Mouse (Mus musculus) activated CD4-positive, CD25-positive, alpha-beta regulatory T cell, adult 4 months (primary cell): Measurements from ENCODE around the gene Xaf1. TPM values are rescaled to one million over a fixed set of nuclear protein-coding genes. Genes with fewer than 3 reads are reported as not detected.

Experiments used
- ATAC-seq: one replicate; pipeline ENCODE4 v1.8.0; 2017
- polyA plus RNA-seq, 2 experiments: library from polyadenylated mRNA; unstranded; fragments of 100-300 nt; shearing (Covaris generic); gene quantifications; one replicate each; pipeline ENCODE4 v1.2.1; 2017

Xaf1 gene
- polyA plus RNA-seq: 100 to 1,000 TPM in 1 of 2 experiments, 10 to 100 TPM in 1; 68.0 to 111 TPM

DNA sequence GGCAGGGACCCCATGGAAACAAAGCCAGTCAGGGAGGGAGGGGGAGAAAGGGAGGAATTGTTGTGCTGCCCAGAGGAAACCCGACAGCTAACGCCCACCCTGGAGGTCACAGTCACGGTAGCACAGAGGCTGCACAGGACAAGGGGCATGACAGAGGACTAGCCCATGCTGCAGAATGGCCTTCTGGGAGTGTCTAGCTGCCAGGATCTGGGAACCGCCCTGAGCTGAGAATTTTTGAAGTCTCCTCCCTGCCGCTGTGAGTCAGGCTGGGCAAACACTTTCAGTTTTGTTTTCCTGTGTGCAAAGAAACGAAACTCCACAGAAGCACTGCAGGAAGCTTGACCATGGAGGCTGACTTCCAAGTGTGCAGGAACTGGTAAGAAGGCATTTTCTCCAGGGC is at the start of gene Xaf1:
Gene Xaf1, plus strand, starts transcription at position 296 of the 400 bp plus-strand sequence.
- peak; percentile 92 for ATAC-seq

DNA sequence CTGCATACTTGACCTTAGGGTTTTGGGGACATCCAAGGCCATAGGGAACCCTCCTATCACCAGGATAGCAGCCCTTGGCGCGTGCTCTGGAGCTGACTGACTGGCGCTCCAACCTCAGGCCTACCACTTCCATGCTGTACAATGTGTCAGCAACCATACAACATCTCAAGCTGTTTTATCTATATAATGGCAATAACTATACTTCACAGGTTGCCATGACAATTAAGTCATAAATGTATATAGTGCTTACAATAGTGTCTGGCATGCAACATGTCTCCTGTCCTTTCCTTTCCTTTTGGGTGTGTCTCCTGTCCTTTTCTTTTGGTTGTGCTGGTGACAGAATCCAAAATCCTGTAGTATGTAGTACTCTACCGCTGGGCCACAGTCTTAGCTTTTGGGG is 45.8 kb upstream of the Xaf1 start:
- ATAC-seq: no peak

DNA sequence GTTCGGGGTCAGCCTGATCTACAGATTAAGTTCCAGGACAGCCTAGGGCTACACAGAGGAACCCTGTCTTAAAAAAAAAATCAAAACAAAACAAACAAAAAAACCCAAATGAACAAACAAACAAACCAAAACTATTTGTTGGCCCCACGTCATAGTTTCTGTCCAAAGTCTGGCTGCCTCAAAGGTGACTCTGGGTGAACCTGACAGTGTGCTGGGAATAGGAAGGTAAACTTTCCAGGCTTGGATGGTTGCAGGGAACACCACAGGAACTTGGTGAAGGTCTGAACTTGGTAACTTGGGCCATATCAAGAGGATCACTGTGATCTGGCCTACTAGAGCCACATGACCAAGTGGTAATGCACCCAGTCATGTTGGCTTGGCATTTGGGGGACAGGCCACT is 45.0 kb upstream of the Xaf1 start:
- ATAC-seq: no peak

DNA sequence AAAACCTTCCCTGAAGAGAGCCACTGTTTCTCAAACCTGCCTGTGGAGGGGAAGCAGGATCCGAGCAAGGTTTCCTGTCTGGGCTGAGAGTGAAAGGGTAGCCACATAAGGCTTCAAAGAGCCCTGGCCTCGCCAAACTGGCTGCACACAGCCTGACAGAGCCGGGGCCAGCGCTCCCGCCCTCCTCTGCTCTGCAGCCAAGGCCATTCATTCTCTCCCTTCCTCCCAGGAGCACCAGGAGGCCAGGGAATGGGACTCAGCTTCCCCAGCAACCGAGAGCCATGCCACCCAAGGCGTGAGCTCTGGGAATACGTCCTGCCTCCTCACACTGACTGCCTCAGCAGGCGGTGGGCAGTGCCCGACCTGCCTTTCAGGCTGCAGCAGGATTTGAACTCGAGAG is 35.9 kb upstream of the Xaf1 start:
- ATAC-seq: no peak

DNA sequence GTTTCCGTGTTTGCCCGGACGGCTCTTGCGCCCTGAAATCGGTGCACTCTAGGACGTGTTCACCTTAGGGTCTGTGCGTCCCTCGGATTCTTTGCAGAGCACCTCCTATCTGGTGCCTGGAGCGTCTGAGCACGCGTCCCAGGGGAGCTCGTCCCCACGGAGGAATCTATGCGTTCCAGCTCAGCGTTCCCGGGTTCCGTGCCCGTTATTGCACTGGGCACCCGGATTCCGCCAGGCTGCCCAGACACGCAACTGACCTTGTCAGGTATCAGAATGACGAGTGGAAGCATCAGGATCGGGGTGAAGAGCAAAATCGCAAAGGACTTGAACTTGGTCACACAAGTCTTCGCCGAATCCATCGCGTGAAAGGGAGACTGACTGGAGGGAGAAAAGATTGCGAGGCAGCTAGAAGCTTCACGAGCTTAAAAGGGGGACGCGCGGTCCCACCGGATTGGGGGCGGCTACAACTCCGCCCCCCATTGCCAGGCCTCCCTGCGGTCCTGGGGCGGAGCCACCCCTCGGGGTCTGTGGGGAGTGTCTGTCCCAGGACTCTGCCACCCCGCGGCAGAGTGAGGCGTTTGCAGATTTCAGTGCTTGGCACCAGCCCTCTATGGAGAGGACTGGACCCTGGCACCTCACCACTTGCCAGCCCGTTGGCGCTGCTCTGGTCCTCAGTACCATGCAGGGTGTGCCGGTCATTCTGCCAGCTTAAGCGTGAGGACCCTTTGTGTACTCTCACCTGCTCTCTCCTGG is 35.0 kb upstream of the Xaf1 start:
- no peak for ATAC-seq

DNA sequence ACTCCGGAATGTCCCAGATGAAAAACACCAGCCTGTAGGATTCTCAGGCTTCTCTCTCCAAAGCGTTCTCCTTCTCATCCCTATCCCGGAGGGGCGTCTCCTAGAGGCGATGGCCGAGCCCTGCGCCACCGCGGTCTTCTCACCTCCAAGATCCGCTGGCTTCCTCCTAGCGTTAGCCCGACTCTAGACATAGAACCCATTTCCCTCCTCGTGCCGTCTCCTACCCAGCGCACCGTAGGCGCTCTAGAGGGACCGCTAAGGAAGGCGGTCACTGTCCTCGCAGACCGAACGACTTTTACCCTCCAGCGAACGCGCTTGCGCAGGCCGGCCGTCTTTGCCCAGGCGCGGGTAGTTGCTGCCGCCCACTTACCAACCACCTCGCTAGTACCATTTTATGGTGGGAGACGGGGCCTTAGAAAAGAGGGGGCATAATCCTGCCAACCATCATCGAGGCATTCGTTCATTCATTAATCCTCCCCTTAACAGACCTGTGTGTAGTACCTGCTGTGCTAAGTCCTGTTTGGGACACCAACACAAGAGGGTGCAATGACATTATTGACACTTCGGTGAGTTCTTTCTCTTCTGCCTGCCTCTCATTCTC is 34.4 kb upstream of the Xaf1 start, which contains the start of gene Slc13a5:
Gene Slc13a5, minus strand, starts transcription at position 263 of the 601 bp plus-strand sequence.
- ATAC-seq: no peak

DNA sequence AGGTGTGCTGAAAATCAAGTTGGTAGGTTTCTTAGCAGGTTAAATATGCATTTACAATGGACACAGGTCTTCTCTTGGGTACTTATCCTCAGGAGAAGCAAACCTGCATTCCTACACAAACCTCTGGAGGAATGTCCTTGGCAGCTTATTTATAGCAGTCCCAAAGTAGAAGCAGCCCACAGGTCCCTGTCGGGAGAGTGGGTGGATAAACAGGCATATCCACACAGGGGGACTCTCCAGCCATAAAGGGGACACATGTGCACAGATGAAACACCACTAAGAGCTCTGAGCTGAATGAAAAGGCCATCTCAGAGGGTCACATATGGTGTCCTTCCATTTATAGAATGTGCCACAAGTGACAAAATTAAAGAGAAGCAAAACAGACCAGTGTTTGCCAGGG is 29.7 kb upstream of the Xaf1 start:
- ATAC-seq: no peak

DNA sequence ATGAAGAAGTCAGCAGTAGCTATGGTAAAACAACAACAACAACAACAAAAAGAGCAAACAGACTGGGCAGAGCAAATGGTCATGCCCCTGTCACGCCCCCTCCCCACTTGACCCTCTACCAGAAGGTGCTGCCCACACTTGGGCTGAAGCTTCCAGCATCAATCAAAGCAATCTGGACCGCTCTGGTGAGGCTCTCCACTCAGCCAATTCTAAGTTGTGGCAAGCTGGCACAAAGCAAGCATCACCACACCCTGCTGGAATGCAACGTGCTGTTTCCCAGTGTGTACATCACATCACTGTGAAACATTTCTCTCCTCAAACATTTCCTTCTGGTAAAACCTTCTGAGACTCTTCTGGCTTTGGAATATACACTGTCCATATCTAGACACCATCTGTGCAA is 28.1 kb upstream of the Xaf1 start:
- ATAC-seq: no peak

DNA sequence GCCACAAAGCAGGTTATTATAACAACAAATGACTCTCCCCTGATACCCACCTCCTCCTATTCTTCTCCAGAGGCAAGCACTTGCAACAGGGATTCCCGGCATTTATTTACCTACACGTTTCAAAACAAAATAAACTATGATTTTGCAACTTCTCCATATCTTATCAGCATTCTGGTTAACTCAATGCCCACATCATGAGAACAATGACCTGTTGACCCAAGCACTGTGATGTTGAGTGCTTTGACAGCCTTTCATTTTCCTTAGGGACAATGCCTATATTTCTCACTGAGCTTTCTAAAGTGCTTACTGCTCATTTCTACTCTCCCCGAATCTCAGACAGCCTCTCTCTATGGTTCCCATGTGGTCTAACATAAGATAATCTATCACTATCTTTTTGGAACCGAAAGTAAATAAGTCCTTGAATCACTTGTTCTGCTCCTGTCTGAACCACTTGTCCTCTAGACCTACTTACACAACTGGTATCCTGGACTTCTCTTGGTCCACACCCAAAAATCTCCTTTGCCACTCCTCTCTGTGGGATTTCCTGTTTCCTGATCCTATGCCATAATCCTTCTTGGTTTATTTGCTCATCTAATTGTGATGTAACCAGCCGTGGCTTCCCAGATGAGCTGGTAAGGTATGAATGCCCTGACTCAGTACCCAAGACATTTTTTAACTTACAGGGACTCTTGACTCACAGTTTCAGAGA is 20.1 kb upstream of the Xaf1 start:
- no peak for ATAC-seq

DNA sequence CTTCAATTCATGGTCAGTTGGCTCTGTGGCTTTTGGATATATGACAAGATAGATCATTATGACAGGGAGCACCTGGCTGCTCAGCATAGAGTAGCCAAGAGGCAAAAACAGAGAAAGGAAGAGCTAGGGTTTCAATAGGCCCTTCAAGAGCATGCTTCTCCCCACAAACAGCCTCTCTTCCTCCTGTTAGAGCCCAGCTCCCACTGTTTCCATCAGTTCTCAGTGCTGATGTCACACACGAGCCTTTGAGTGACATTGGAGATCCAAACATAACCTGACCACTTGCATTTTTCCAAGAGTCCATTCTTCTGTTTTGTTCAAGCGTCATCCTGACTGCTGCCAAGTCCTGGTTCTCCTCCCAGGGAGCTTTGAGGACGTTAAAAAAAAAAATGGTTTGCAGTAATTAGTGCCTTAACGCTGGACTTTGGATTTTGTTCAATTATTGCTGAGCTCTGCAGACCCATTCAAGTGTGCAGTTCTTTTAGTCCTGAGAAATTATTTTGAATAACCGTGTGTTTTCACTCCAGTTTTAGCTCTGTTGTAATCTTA is 19.5 kb upstream of the Xaf1 start:
- ATAC-seq: no peak

DNA sequence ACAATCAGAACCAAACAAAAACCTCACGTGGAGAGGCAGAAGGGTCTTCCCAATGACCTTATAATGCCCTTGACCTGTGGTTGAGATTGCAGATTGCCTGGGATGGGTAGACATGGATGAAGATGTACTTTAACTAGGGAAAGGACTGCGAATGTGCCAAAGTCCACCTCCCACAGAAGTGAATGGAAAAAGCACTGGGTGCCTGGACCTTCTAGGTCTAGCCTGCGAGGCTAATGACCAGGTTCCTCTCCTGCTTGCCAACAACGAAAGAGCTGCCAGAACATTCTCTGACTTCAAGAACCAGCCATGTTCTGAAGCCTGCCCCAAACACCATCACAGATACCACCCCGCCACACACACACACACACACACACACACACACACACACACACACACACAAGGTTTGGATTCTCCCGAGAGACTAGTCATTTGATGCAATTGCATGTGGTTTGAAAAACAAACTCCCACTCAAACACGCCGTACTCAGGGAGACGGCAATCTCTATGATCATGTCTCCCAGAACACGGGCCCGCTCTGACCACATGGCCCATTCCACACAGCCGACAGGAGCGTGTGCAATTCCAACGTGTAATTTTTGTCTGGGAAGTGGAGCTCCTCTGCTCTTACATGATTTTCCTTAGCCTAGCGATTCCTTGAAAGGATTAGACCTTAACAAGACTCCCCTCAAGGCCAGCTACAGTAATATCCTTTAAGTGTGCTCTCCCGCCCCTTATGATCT is 17.8 kb upstream of the Xaf1 start:
- no peak for ATAC-seq

DNA sequence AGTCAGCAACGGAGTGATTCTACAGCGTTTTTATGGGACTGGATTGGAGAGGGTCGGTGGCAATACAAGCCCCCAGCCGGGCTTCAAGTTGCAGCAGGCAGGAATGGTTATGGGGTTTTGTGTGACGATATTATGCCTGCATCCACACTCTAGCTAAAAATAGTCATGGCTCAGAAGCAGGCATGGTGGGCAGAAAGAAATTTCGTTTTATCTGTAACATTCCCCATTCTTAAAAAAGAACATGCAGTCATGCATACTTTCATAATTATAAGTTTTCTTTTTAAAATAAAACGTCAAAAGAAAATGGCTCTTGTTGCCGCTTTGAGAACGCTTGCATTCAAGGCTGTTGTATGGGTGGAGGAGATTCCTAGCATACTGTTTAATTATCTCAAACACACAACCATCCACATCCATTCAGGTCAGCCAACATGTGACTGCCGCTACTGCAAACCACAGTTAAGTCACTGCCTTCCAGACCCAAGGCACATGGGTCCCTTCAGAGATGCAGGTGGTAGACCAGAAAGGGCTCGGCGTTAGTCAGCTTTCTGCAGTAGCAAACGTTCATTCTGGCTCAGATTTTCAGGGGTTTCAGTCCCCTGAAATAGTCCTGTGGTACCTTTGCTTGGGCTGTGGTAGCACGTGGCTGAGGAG is 16.8 kb upstream of the Xaf1 start:
- no peak for ATAC-seq

DNA sequence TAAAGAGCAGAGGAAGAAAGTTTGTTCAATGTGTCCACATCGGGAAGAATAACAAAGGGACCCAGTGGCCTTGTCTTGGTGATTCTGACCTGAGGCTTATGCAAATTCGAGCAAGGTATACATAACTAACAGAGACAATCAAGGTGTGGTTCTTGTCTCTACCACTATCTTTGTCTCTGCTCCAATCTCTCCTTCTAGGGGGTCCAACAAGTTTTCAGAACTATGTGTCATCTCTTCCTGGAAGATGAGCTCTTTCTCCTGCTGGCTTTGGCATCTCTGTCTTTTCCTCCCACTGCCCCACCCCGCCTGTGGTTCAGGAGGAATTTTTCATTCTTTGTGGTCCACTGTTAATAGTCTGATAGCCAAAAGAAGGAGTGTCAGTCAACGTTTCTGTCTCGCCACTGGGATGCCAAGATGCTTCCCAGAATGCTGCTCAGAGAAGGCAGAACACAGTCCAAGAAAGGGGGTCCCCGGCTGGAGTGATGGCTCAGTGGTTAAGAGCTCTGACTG is 15.4 kb upstream of the Xaf1 start:
- ATAC-seq: no peak

DNA sequence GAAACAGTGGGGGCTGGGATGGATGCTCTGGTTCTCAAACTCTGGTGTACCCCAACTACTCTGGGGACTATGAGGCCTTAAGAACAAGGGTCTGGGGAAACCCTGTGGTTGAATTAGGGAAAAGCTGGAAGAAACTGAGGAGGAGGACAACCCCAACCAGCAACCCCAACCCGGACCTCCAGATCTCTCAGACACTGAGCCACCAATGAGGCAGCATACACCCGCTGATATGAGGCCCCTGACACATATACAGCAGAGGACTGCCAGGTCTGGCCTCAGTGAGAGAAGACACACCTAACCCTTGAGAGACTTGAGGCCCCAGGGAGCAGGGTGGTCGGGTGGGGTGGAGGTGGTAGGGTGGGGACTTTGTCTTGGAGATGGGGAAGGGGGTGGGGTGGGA is 14.8 kb upstream of the Xaf1 start:
- ATAC-seq: no peak

DNA sequence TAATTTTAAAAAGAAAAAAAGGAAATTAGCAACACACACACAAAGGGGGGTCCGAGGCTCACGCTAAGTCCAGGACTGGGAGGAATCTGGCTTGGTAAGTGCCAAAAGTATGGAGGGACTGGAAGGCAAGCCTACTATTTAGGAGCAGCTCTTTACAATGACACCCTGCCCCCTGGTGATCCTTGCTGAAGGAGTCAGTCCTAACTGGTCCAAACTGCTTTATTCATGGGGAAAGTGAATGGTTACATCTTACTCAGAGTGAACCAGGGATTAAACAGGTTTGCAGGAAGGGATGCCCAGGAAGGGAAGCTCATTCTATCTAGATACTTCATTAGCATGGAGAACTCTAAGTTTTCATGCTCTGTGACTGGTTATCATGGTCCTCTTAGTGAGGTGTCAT is 14.3 kb upstream of the Xaf1 start:
- no peak for ATAC-seq

DNA sequence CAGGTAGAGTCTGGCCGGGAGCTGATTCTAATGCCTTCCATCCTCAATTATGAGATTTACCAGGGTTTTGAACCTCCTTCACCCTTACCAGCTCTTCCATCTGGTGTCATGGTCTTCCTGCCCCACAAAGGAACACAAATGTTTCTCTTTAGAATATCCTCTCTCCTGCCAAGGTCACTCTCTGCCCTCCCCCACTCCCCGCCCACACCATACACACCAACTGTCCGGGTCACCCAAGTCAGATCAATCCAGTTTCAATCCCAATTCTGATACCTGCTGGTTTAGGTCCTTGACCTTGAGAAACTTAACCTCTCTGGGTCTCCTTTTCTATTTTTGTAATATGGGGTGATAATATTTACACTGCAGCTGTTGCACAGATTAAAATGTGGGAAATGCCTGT is 13.9 kb upstream of the Xaf1 start:
- no peak for ATAC-seq

DNA sequence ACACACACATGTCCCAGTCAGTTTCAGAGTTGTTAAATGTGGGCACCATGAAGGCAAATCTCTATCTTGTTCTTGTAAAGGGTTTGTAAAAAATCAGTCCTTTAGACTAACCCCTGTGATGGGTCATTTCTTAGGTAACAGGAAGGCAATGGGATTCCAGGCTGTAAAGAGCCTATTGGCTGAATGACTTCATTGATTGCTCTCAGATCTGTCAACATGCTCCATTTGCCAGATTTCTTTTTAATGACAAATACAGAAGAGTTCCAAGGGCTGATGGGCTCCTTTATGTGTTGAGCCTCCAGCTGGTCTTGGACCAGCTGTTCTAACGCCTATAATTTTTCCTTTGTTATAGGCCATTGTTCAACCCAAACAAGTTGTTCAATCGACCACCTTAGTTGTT is 8.3 kb upstream of the Xaf1 start:
- no peak for ATAC-seq

DNA sequence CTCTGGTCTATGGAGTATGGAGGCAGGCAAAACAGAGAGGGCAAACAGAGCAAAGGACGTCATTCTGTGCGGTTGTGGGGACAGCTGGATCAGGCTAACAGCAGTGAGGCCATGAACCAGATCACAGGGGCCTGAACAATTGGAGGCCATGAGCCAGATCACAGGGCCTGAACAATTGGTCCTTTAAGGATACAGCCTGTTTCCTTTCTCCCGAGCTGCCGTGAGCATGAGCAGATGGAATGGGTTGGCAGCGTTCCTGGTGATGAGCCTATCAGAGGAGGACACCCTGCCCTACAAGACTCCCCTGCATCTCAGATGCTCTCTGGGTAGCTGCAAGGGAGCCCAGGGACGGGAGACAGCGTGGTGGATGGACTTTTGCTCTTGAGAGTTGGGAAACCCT is 801 bp downstream of the Xaf1 start:
- no peak for ATAC-seq

DNA sequence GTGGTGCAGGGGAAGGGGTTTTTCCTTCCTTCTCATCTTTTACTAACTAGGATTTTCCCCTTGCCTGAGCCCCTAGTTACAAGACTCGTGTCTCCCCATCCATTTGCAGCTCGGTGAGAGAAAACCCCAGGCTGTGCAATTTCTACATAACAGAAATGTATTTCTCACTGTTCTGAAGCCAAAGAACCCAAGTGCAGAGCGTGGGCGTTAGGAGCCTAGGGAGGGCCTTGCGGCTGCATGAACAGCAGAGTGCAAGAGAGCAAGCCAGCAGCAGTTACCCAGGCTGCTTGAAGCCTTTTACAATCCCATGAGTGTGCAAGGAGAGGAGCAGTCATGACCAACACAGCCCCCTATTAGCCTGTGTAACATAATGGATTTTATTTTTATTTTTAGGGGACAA is 6.0 kb downstream of the Xaf1 start:
- no peak for ATAC-seq

DNA sequence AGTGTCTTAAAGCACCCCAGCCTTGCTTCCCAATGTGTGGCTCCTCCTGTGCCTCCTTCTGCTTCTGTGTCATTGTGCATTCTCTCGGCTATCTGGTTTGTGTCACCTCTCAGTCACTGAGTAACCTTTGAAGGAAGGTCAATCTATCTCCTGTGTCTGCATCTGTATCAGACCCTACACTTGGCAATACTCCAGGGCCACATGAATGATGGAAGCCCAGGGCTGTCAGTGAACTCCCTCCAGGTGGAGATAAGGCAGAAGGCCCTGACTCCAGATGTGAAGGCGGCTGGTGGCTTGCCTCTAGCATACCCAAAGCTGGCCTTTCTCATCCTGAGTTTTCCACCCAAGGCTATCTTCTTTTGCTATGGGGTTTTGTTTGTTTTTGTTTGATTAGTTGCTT is 7.6 kb downstream of the Xaf1 start:
- no peak for ATAC-seq

DNA sequence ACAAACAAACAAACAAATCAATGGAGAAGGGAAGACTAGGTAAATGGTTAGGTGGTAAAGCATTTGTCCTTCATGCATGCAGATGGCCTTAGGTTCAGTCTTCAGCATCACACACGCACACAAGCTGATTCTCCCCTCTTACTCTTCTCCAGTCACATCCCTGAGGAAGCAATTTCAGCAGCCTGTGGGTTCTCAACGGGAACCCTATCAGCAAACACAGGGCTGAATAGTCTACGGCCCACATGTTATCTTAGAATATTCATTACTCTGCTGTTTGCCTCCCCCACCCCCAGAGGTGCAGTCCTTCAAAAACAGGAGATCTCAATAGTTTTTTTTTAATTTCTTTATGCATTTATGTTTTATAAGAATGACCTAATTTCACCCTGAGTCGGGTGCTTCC is 9.1 kb downstream of the Xaf1 start:
- no peak for ATAC-seq

DNA sequence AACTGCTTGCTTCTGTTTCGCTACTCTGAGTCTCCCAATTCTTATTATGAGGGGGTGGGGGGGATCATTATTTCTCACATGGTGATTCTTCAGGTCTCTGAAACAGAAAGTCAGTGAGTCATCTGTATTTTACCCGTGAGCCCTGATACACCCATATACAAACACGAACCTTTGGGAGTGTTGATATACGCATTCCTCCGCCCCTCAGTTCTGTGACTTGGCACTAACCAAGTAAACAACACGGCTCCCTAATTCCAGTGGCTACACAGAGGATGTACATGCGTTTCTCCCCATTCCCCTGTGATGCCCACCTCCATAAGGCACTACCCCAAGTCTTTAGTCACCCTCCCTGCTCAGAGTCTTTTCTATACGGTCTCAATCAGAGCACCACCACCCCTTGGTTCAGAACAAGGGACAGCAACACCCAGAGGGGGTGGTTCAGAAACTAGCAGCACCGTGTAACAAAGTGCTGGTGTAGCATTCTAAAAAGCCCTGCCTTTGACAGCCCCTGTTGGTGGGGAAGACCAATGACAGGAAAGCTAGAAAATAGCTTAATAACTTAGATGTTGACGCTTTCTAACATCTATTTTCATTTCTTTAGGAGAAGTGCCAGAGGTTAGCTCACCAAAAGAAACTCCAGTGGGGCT is 10.0 kb downstream of the Xaf1 start:
- no peak for ATAC-seq
